Mouse (Mus musculus): Measurements from ENCODE around the gene Tbc1d13.
"Not testable (repeated sequence)": the region's sequence is repeated elsewhere in the genome, so short reads cannot be mapped to it uniquely, and the experiment has no call there.

Gene Tbc1d13

GRCm38 (mm10) chr2:30128789-30129188, 4.8 kb upstream of the Tbc1d13 start:
- no peak for DNase-seq (ENCODE audit: low spot score in 2 of 2)

GRCm38 (mm10) chr2:30130156-30130555, 3.4 kb upstream of the Tbc1d13 start:
- DNase-seq (ENCODE audit: low spot score in 2 of 2), result no peak

DNA sequence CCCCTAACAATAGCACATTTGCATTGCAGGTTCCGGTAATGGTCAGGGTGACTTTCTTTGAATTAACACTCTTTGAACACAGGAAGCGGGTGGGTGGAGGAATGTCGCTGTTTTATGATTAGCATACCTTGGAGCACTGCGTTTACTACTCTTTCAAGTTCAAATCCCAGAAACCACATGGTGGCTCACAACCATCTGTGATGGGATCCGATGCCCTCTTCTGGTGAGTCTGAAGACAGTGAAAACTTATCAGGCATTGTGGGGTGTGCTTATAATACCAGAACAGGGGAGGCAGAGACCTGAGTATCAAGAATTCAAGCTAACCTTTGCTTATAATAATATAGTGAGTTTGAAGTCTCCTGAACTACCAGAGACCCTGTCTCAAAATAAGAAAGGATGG, 2.3 kb upstream of the Tbc1d13 start:
- DNase-seq (ENCODE audit: low spot score in 2 of 2), result not testable (repeated sequence)

- DNase-seq (ENCODE audit: low spot score in 2 of 2), result peak; percentile 13 to 63
Observed at GRCm38 (mm10) chr2:30132801-30133612, 539 bp upstream of the Tbc1d13 start.

DNA sequence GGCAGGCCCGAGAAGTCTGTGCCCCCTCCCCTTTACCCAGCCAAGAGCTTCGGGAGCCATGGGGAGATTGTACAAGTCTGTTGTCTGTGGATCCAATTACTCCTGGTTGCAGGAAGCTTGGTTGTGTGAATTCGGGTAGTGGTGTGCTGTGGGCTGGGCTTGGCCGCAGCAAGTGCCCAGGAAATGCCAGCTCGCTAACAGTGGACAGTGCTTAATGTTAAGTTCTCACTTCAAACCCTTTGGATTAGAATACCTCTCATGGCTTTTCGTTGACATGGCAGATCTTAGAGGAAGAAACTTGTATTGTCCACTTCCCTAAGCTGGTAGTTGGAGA, 799 bp downstream of the Tbc1d13 start:
- no peak for DNase-seq (ENCODE audit: low spot score in 2 of 2)

DNA sequence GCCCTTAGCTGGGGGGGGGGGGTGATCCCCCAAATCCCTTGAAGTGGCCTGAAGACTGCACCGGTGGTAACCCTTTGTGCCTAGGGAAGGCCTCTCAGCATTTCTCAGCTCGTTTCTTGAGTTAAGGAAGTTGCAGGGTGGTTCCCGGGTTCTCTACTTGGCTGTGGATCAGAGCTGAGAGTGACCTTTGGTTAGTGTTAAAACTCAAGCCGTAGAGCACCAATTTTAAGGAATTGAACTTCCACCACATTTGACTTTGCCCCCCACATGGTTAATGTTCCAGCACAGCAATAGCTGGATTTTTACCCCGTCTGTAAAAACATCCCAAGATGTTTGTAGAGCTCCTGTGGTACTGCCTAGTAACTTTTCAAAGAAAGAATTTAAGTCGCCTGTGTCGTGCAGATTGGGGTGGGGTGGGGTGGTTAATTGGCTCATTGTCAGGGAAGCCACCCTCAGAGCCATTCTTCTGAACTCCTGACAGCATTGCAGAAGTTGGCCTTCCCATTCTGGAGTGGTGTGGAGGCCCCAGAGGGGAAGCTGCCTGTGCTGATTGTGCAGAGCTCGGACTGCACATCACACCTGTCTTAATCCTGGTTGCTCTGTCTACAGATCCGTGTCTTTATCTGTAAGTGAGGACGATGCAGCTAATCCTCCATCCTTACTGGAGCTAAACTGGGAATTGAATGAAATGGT, 1.5 kb downstream of the Tbc1d13 start:
- DNase-seq (ENCODE audit: low spot score in 2 of 2), result no peak

DNA sequence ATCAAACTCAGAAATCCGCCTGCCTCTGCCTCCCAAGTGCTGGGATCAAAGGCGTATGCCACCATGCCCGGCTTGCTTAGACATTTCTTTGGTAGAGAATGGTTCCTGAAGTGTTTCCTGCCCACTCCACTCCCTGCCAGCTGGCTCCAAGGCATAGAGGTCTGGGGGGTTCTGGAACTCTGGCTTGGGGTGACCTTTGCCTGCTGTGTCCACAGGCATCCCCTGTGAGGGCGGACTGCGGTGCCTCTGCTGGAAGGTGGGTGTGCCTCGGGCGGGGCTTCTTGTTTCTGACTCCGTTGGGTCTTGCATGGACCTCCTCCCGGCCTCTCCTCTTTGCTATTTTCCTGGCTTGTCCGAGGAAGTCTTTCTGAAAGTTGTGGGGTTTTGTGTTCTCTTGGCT, 2.9 kb downstream of the Tbc1d13 start:
- DNase-seq (ENCODE audit: low spot score in 2 of 2), result no peak

GRCm38 (mm10) chr2:30140021-30140420, 6.5 kb downstream of the Tbc1d13 start:
- not testable (repeated sequence) for DNase-seq (ENCODE audit: low spot score in 2 of 2)

- no peak for DNase-seq (ENCODE audit: low spot score in 2 of 2)
Observed at GRCm38 (mm10) chr2:30144436-30144835, 10.9 kb downstream of the Tbc1d13 start.

GRCm38 (mm10) chr2:30147466-30147865, 13.9 kb downstream of the Tbc1d13 start:
- DNase-seq (ENCODE audit: low spot score in 2 of 2), result peak; percentile 26 to 83

DNA sequence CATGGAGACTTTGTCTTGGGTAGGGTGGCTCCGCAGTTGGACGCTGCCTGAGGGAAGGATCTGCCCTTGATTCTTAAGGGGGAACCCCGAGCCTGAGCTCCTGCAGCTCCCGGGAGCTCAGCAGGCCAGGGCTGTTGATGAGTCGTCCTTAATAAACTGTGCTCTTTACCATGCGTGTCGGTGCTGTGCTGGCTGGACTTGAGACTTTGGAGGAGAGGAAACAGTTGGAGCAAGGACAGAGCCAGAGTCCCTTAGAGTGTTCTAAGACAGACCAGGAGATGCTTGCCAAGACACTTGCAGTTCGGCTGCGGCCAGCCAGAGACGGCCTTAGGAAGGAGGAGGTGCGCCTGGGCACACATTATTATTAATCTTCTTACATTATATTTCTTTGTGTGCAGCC, 18.3 kb downstream of the Tbc1d13 start:
- DNase-seq (ENCODE audit: low spot score in 2 of 2), result no peak

- DNase-seq (ENCODE audit: low spot score in 2 of 2), result no peak
Observed at GRCm38 (mm10) chr2:30152616-30153015, 19.1 kb downstream of the Tbc1d13 start.

DNA sequence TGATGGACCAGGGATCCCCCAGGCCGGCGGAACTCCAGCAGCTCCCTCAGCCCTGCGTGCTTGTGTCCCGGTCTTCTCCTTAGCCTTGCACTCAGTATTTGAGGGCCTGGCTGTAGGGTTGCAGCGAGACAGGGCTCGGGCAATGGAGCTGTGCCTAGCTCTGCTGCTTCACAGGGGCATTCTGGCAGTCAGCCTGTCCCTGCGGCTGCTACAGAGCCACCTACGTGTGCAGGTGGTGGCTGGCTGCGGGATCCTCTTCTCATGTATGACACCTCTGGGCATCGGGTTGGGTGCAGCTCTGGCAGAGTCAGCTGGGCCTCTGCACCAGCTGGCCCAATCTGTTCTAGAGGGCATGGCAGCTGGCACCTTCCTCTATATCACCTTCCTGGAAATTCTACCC, 26.3 kb downstream of the Tbc1d13 start:
- DNase-seq (ENCODE audit: low spot score in 2 of 2), result not testable (repeated sequence)

DNA sequence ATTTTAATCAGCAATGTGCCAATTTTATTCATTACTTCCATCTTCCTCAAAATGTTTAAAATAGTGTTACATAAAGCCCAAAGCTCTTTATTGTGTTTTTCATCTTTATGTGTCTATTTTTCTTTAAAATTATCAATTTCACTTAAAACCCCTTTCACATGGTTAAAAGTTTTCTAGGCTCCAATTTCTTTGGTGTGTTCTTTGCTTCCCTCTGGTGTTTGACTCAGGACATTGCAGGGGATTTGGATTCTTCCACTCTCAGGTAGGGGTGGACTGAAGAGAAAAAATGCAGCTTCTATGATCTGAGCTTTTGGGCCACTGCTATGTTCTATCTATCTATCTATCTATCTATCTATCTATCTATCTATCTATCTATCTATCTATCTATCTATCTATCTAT, 28.3 kb downstream of the Tbc1d13 start:
- no peak for DNase-seq (ENCODE audit: low spot score in 2 of 2)

- DNase-seq (ENCODE audit: low spot score in 2 of 2), result no peak
Observed at GRCm38 (mm10) chr2:30164340-30164932, 30.9 kb downstream of the Tbc1d13 start.

DNA sequence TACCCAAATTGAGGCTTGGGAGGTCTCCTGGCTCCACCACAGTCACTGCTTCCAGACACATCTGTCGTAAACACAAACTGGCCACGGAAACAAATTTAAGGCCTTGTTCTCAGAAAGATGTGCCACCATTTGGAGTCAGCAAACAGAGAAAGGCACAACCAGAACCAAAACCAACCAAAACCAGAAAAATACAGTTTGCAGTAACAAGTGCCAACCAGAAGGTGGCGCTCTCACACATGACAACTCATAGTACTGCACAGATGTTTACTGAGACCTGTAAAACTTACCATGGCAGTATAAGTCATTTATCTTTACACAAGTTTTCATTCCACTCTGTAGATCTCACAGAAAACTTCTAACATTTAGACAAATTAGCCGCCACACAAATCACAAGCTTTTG, 33.1 kb downstream of the Tbc1d13 start:
- no peak for DNase-seq (ENCODE audit: low spot score in 2 of 2)

DNA sequence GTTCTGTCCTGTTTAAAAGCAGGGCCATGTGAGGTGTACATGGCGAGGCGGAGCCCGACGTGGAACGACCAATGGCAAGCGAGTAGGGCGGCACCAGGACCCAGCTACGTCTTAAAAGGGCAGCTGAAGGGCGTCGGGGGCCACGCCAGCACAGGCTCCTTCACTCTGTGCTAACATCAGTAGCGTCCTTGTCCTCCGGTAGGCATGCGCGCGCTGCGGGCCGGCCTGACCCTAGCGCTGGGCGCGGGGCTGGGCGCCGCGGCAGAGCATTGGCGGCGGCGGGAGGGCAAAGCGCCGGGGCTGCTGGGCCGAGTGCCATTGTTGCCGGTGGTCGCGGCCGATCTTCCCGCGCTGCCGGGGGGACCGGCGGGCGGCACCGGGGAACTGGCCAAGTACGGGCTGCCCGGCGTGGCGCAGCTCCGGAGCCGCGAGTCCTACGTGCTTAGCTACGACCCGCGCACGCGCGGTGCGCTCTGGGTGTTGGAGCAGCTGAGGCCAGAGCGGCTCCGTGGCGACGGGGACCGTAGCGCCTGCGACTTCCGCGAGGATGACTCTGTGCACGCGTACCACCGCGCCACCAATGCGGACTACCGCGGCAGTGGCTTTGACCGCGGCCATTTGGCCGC, 37.9 kb downstream of the Tbc1d13 start, which contains the start of gene Endog:
Gene Endog (plus strand): TSS at position 123 of the 626 bp plus-strand sequence.
- peak; percentile 60 to 87 for DNase-seq (ENCODE audit: low spot score in 2 of 2)

- no peak for DNase-seq (ENCODE audit: low spot score in 2 of 2)
Observed at GRCm38 (mm10) chr2:30171997-30172382, 38.4 kb downstream of the Tbc1d13 start.

GRCm38 (mm10) chr2:30173541-30174240, 40.1 kb downstream of the Tbc1d13 start:
- no peak for DNase-seq (ENCODE audit: low spot score in 2 of 2)

DNA sequence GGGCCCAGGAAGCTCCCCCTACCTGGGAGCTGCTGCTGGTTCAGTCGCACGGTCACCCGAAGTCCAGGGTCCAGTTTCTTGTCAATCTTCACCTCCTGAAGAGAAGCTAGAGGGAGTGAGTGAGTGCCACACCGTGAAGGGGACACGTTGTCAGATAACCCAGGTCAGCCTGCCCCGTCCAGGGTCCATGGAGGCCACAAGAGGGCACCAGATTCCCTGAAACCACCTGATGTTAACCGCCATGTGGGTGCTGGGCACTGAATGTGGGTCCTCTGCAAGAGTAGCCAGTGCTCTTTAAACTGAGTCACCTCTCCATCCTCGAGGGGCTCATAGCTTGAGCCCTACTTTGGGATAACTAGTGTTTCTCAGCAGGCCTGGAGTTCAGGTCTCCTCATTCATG, 42.4 kb downstream of the Tbc1d13 start:
- DNase-seq (ENCODE audit: low spot score in 2 of 2), result no peak

GRCm38 (mm10) chr2:30176561-30176960, 43.0 kb downstream of the Tbc1d13 start:
- no peak for DNase-seq (ENCODE audit: low spot score in 2 of 2)

Data from urinary bladder, postnatal 36 days (tissue).